35 mouse cellular contexts compared by ENCODE assay signal in the genomic region with DNA sequence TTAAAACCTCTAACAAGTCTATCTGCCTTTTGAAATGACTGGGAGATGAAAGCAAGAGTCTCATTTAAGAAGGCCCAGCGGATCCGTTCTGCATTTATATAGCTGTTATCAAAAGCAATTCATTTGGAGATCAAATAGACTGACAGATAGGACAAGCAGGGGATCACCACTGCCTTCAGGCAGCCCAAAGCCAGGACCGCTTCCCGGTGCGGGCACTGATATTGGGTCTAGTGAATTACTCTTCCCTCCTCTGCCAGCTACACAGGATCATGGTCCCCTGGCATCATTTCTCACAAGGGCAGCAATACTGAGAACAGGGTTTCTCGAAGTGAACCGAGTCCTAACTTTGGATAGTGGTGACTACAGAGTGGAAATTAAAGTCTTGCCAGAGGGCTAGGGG.
"Had no signal": no experiment of that assay in that cellular context is flagged by ENCODE, and none has a peak within 500 bp of the region (broad histone marks: within the 10 kb centered on the region; RNA-seq: fewer than 3 reads in every experiment).

No protein-coding gene starts in this region.

- H3K27me3 ChIP-seq: heart, embryonic 12.5 days; heart, embryonic 13.5 days; heart, embryonic 15.5 days; hindbrain, embryonic 12.5 days; hindbrain, embryonic 13.5 days; hindbrain, embryonic 15.5 days; intestine, embryonic 15.5 days; kidney, embryonic 15.5 days had no signal

- H3K4me1 ChIP-seq: heart, embryonic 10.5 days; heart, embryonic 12.5 days; heart, embryonic 13.5 days; heart, embryonic 15.5 days; hindbrain, embryonic 10.5 days; hindbrain, embryonic 12.5 days; hindbrain, embryonic 13.5 days; hindbrain, embryonic 15.5 days; intestine, embryonic 15.5 days; kidney, embryonic 15.5 days had no signal

- H3K36me3 ChIP-seq: heart, embryonic 10.5 days; heart, embryonic 12.5 days; heart, embryonic 13.5 days; heart, embryonic 15.5 days; hindbrain, embryonic 10.5 days; hindbrain, embryonic 12.5 days; hindbrain, embryonic 13.5 days; hindbrain, embryonic 15.5 days; intestine, embryonic 15.5 days; kidney, embryonic 15.5 days had no signal

- DNase-seq: heart, postnatal 10 days; heart, postnatal 14 days; heart, postnatal 36 days; heart, postnatal 4 days; kidney, adult 11 months; kidney, adult 18-20 months; kidney, adult 2 months; kidney, adult 8-10 months; kidney, adult 9 months; kidney, postnatal 10 days; kidney, postnatal 14 days; kidney, postnatal 25 days; kidney, postnatal 36 days; kidney, postnatal 4 days; layer of hippocampus, adult 9-11 months; layer of hippocampus, postnatal 36 days had no signal

- H3K9ac ChIP-seq: heart, embryonic 12.5 days; heart, embryonic 13.5 days; heart, embryonic 15.5 days; hindbrain, embryonic 12.5 days; hindbrain, embryonic 13.5 days; hindbrain, embryonic 14.5 days; hindbrain, embryonic 15.5 days; intestine, embryonic 15.5 days; kidney, embryonic 15.5 days had no signal

- ATAC-seq: hindbrain, embryonic 16.5 days; hindbrain, postnatal 0 days; inflammation-experienced regulatory T-cells, adult 6 months; intestine, embryonic 15.5 days; intestine, embryonic 16.5 days; intestine, postnatal 0 days had no signal

- H3K27ac ChIP-seq: heart, embryonic 10.5 days; heart, embryonic 13.5 days; heart, embryonic 15.5 days; hindbrain, embryonic 10.5 days; hindbrain, embryonic 12.5 days; hindbrain, embryonic 13.5 days; hindbrain, embryonic 14.5 days; hindbrain, embryonic 15.5 days; hindbrain, postnatal 0 days; intestine, embryonic 15.5 days; kidney, embryonic 15.5 days; kidney, postnatal 0 days; layer of hippocampus, adult 2 months had no signal

- H3K9me3 ChIP-seq: heart, embryonic 10.5 days; heart, embryonic 12.5 days; heart, embryonic 13.5 days; heart, embryonic 15.5 days; hindbrain, embryonic 10.5 days; hindbrain, embryonic 12.5 days; hindbrain, embryonic 13.5 days; hindbrain, embryonic 15.5 days; intestine, embryonic 15.5 days; kidney, embryonic 15.5 days had no signal

- H3K4me2 ChIP-seq: heart, embryonic 11.5 days; heart, embryonic 12.5 days; heart, embryonic 13.5 days; heart, embryonic 15.5 days; hindbrain, embryonic 12.5 days; hindbrain, embryonic 13.5 days; hindbrain, embryonic 14.5 days; hindbrain, embryonic 15.5 days; intestine, embryonic 15.5 days; kidney, embryonic 15.5 days had no signal

- H3K4me3 ChIP-seq: heart, embryonic 10.5 days; heart, embryonic 12.5 days; heart, embryonic 13.5 days; heart, embryonic 15.5 days; hindbrain, embryonic 10.5 days; hindbrain, embryonic 12.5 days; hindbrain, embryonic 13.5 days; hindbrain, embryonic 15.5 days; intestine, embryonic 15.5 days; kidney, embryonic 15.5 days; layer of hippocampus, adult 2 months had no signal
